Mouse (Mus musculus) liver, adult (tissue): ENCODE data around the gene Akap1.

Experiments used
- GATA4 ChIP-seq: IDR thresholded peaks from 2 replicates; pipeline ENCODE4 v1.6.1; 2014; ENCODE audit warnings: mild to moderate bottlenecking, low read length; ENCODE audit not compliant: insufficient replicate concordance

Gene Akap1

GRCm38 (mm10) chr11:88822526-88822925, 41.9 kb downstream of the Akap1 start:
- TF ChIP-seq GATA4: no peak

DNA sequence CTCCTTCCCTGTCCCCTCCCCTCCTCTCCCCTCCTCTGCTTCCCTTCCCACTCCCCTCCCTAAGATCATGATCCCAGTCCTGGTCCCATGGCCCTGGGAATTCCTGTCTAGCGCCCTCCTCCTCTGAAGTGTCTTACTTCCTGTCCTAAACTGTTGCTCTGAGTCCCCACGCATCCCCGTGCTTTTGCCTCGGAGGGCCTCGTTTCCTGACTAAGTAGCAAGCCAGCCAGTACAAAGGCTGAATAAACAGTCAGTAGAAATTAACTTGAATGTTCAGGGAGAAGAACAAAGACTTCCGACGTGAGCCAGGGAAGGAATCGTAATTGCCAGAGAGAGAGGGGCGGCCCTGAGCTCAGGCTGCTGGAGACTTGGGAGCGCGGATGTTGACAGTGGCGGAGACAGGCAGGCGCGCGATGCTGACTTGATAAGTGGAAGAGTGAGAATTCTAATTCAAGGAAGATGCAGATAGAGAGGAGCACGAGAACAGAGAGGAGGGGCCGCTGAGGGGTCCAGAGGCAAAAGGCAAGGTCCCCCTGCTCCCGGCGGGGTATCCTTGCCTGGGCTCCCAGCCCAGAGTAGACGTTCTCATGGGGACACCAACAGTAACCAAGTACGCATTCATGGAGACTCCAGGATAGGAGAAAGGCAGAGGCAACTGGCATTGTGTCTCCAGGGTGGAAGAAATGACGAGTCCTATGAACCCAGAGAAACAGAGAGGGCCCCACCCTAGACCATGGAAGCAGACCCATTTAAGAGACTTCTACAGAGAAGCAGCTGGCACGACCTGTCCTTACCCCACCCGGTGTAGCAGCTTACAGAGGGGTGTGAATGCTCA, 43.4 kb downstream of the Akap1 start:
- TF ChIP-seq GATA4: no peak

GRCm38 (mm10) chr11:88820253-88820652, 44.1 kb downstream of the Akap1 start:
- no peak for TF ChIP-seq GATA4

DNA sequence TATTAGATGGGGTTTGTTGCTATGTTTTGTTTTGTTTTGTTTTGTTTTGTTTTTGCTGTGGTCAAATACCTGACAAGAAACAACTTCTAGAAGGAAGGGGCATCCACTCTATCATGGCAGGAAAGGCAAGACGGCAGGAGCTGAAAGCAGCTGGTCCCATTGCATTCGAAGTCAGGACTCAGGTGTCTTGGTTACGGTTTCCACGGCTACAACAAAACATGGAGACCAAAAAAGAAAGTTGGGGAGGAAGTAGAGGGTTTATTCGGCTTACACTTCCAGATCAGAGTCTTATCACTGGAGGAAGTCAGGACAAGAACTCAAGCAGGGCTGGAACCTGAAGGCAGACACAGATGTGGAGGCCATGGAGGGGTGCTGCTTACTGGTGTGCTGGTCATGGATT, 47.3 kb downstream of the Akap1 start:
- no peak for TF ChIP-seq GATA4

DNA sequence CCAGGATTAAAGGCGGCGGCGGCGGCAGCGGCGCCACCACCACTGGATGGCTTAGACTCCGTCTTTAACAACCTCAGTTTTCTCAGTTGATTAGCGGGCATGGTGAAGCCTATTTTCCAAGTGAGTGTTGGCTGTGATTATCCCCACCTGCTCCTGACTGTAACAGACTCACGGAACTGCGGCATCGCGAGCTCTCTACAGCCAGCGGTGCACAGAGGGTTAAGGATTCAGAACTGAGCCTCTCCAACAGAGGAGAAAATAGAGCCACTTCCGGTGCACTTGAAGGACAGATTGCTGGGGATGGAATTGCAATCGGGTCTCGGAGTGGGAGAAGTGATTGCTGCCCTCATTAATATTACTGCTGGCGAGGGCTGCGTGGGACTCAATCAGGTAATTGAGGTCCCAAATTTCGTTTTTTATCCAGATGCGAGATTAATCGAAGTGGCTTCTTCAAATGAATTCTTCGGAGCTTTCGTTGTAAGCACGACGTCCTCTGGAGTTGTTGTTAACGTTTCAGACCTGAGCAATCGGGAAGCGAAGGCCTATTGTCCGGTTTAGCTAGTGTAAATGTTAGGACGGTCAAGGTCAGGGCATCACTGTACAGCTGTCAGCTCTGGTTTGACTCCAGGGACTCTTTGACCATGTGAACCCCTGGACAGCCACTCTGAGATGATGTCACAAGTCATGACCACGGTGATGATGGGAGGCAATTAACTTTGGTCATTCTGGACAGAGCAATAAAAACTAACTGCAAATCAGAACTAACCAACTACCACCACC, 61.0 kb downstream of the Akap1 start:
- TF ChIP-seq GATA4: no peak

DNA sequence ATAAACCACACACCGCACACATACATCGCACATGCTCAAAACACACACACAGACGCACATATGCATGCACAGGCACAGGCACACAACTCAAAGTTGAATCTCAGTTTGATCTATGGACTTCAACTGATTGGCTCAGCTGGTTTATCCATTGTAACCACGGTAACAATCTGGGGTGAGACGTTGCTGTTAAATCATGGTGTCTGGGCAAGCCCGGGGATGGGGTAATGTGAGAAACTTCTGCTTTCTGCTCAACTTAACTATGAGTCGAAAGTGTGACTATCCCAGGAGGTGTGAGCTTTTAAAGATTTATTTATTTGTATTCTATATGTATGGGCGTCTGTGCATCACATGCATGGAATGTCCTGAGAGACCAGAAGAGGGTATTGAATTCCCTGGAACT, 68.2 kb downstream of the Akap1 start:
- TF ChIP-seq GATA4: no peak

- no peak for TF ChIP-seq GATA4
These were observed 74.5 kb downstream of the Akap1 start for GRCm38 (mm10) chr11:88789893-88790292.

DNA sequence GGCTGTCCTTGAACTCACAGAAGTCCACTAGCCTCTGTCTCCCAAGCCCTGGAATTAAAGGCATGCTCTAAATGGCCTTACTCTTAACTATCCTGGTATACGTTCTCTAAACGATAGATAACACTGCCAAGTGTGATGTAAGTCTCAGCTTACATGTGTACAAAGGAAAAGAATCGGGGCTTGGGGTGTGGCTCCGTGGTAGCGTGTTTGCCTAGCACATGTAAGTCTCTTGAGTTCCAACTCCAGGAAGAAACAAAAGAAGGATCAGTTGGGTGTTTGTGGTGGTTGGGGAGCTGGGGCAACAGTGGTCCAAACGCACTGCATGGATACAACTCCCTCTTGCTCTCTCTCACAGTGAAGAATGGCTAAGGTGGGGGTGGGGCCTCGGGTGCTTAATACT, 77.6 kb downstream of the Akap1 start:
- no peak for TF ChIP-seq GATA4

DNA sequence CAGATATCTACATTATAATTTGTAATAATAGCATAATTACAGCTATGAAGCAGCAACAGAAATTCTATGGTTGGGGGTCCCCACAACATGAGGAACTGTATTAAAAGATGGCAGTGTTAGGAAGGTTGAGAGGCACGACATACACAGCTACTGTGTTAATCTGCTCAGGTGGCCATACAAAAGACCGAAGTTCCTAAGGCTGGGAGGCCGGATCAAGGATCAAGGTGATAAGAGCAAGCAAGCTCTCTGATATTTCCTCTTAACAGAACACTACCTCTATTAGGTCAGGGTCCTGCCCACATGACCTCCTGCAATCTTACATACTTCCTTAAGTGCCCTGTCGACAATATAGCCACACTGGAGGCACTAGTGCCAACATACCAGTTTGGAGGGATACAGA, 80.9 kb downstream of the Akap1 start:
- no peak for TF ChIP-seq GATA4

DNA sequence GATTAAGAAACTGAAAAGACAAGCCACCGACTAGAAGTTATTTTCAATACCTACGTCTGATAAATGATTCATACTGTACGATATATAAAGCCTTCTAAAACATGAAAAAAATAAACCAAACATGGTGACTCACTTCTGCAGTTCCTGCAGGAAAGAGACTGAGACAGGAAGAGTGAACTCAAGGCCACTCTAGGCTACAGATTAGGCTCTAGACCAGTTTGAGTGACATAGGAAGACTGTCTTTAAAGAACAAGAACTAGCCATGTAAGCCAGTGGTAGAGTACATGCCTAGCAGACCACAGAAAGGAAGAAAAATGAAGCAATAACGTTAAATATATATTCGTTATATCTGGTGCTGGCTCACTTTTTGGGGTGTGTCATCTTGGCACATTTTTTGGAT, 81.9 kb downstream of the Akap1 start:
- TF ChIP-seq GATA4: no peak
